Mouse (Mus musculus): ENCODE measurements around the gene Mrps7. TPM values are rescaled to one million over a fixed set of nuclear protein-coding genes. Genes with fewer than 3 reads are reported as not detected.
"Not testable (repeated sequence)": the region's sequence is repeated elsewhere in the genome, so short reads cannot be mapped to it uniquely, and the experiment has no call there.

Mrps7 gene
- total RNA-seq, 2 experiments from 2014 or later, result 47.4 to 49.8 TPM

DNA sequence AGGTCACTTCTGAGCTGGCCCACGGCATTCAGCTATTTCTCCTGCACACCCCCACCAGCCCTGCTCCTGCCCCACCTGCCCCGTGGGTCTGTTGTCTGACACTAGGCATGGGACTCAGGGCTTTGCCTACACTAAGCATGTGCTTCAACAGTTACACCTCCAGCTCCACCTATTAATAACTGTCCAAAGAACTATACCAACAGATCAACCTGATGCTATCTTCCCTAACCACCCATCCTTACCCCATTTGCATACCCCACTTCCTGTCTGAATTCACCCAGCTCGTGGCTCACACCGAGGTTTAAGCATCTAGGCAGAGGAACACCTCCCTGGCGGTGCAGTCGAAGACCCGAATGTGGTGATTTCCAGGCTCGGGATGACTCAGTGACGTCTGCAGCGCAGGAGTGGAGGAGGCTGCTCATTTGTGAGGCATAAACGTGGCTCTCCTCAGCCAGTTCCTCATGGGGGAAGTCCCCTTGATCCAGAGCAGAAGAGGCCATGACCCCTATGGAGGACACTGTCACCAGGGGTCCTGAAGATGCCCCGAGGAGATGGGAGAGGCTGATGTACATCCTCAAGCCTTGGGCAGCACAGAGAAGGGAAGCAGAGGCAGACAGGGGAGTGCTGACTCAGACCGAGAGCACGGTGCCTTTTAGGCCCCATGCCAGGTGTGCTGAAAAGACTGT, 37.4 kb downstream of the Mrps7 start:
- peak in 1 of 2 experiments; percentile 31 for DNase-seq (ENCODE audit: low spot score in 2 of 2)
- intact Hi-C loops (cut with DNase I), result no loop called here

DNA sequence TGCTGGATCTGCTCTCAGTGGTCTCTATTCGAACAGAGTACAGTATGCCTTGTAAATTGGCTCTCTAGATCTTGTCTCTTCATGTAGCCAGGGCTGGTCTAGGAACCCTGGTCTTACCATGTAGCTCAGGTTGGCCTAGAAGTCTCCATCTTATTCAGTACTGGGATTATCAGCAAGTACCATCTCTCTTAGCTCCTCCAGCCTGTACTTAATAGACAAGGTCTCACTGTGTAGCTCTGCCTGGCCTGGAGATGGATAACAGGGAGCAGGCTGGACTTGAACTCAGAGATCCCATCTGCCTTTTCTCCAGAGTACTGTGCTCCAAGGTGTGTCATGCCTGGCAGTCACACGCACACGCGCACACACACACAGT, 37.9 kb downstream of the Mrps7 start:
- DNase-seq (ENCODE audit: low spot score in 2 of 2), result no peak
- intact Hi-C loops (cut with DNase I), result no loop called here

DNA sequence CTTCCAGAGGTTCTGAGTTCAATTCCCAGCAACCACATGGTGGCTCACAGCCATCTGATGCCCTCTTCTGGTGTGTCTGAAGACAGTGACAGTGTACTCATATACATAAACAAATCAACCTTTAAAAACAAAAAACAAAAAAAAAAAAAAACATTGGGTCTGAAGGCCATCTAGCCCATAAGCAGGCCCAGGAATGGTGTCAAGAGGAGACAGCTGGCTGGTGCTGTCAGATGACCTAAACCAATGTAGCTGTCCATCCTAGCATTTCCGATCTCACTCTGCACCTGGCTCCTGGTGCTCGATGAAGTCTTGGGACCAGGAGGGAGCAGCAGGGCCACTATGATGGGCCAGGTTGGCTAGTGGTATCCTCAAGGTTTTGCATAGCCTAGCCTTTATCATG, 39.0 kb downstream of the Mrps7 start:
- DNase-seq (ENCODE audit: low spot score in 2 of 2), result no peak
- intact Hi-C loops (cut with DNase I), result no loop called here

DNA sequence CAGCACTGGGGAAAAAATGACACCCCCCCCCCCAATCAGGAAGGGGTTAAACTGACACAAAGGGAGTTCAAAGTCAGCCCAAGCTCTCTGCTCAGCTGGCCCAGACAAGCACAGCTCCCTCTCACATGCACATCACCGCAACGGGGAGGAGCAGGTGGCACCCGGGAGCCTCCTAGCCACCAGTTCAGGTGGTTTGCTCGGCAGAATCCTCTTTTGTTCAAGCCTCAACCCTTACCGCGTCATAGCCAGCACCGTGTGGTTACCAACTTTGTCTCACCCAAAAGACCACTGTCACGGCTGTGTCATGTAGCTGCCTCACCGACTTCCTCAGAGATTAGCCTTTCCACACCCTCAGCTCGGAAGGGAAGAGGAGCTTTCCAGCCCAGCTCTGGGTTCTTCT, 39.5 kb downstream of the Mrps7 start:
- intact Hi-C loops (cut with DNase I), result no loop called here

DNA sequence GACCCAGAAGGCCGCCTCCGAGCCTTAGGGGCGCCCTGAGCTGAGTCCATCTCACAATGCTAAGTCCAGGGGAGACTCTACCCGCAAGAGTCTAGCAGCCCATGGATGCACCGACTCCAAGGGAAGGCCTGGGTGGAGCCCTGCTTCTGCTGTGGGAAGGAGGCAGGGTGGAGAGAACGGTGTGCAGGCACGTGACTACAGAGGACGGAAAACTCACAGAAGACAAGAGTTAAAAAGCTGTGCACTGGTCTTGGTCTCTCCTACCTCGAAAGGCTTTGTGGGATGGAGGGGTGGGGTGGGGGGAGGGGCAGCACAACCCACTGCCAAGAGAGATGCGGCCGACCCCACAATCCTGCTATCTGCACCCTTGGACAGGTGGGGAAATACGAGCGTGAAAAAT, 40.6 kb downstream of the Mrps7 start:
- intact Hi-C loops (cut with DNase I), result no loop called here
- DNase-seq (ENCODE audit: low spot score in 2 of 2), result no peak

More for the DNA sequence above, 39.5 kb downstream of the Mrps7 start:
- DNase-seq (ENCODE audit: low spot score in 2 of 2), result no peak

DNA sequence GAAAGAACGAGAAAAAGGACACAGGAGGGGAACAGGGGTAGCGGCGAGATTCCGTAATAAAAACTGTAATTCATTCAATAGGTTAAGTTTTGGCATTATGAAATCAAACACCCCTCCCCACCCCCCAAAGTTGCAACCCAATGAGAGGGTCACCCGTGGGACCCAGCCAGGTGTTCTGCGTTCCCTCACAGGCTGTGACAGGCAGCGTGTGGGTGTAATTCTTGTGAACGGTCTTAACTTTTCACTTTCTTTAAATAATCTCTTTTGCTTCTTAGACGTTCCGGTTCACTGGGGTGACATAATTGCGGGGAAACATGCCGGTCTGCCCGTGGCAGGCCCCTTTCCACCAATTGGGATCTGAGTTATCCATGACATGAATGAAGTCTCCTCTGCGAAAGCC, 41.8 kb downstream of the Mrps7 start:
- intact Hi-C loops (cut with DNase I); DNase-seq (ENCODE audit: low spot score in 2 of 2): not testable (repeated sequence)

DNA sequence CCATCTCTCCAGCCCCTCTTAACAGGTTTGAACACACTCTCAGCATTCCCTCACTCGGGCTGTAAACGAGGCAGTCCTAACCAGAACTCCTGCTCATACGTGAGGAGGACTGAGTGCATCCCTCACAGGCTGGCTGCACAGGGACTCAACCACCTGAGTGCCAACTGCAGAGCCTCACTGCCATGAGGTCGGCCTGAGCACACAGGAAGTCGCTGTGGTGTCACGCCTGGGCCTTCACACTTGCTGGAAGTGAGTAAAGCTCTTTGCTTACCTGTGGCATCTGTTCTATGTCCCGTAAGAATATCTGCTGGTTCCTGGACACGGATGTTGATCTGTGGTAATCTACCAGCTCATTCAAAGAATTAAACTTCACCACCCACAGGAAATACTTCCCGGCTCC, 42.7 kb downstream of the Mrps7 start:
- intact Hi-C loops (cut with DNase I), result no loop called here
- no peak for DNase-seq (ENCODE audit: low spot score in 2 of 2)

DNA sequence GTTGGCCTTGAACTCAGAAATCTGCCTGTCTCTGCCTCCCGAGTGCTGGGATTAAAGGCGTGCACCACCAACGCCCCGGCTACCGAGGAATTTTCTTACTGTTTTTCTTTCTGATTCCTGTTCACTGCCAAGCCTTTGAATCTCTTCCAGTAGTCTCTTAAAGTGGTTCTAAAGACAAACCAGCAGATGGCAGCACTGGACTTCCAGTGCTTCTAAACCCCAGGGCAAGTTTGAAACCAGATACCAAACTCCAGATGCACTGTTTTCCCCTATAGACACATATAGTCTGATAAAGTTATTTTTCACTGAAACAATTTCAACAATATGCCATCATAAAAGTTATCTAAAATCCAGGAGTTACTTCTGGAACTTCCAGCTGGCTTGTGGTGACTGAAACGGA, 43.7 kb downstream of the Mrps7 start:
- DNase-seq (ENCODE audit: low spot score in 2 of 2), result peak; percentile 72 to 83
- intact Hi-C loops (cut with DNase I), result no loop called here

DNA sequence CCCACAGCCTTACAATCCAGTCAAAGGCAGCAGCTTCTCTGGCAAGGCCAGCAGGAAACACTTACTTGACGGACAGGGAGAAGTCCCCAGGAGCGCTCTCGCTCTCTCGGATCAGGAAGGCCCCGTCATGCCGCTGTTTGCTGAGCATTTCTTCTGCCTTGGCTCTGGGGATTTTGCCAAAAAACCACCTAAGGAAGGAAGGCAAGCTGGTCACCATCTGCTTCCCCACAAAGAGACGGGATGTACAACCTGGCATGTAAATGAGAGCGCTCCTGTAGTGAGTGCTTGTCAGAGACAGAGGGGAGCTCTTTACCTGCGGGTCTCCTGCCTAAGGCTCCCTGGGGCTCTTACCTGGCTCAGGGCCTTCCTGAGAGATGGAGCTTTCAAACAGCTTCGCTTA, 46.0 kb downstream of the Mrps7 start:
- intact Hi-C loops (cut with DNase I), result loop anchor here (2.0 kb wide), 2 partner anchors 59 to 163 kb away; partner anchors contain the start of genes Caskin2 and Grb2
- peak in 1 of 2 experiments; percentile 42 for DNase-seq (ENCODE audit: low spot score in 2 of 2)

DNA sequence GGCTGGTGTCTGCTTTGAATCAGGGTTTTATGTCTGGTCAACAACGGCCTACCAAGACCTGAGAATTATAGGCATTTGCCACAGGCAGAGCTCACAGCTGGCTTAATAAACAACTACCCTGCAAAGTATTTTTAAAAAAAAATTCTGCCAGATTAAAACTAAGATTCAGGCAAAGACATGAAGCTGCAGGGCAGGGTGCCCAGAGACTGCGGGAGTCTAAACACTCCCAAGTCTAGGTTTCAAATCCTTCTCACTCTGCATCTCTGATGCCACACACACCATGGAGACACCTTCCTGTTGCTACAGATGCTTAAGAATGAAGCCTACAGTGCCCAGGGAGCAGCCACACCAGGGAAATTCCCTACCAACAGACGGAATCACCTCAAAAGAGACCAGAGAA, 48.0 kb downstream of the Mrps7 start:
- DNase-seq (ENCODE audit: low spot score in 2 of 2), result no peak
- intact Hi-C loops (cut with DNase I), result no loop called here

DNA sequence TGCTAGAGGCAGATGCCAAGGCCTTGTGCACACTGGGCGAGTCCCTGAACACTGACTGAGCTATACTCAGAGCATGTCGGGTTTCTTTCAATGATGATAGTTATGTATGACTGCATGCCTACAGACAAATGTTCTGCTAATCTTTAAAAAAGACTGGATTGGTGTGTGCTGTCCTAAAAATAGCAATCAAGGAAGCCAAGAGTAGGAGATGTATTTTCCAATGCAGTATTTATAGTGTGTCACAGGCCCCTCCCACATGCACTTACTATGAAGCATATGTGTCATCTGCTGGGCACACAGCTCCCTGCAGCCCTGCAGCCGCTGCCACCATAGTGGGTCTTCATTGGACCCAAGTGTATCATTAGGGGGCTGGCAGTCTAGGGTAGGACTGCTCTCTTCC, 49.5 kb downstream of the Mrps7 start:
- DNase-seq (ENCODE audit: low spot score in 2 of 2), result peak; percentile 50 to 83
- intact Hi-C loops (cut with DNase I), result no loop called here

DNA sequence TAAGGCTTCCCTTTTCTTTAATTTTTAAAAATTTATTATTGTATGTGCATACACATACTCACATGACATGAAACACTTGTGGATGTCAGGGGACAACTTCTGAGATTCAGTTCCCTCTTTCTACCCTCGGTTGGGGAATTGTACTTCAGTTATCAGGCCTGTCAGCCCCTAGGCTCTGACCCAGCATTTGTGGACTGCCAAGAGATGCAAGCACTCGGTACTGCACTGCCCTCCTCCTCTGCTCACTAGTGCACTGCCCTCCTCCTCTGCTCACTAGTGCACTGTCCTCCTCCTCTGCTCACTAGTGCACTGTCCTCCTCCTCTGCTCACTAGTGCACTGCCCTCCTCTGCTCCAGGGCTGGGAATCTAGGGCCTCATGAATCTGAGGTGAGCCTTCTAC, 50.4 kb downstream of the Mrps7 start:
- no peak for DNase-seq (ENCODE audit: low spot score in 2 of 2)
- intact Hi-C loops (cut with DNase I), result no loop called here

Other genes starting within 250 kb of the Mrps7 start
- 100 to 1,000 TPM in 1 of 2 experiments, 10 to 100 TPM in 1; 98.7 to 101 TPM for gene Hid1, start 236.2 kb upstream of the Mrps7 start, total RNA-seq (2021)
- 10 to 100 TPM; 15.4 to 17.0 TPM for gene Cdr2l, start 222.0 kb upstream of the Mrps7 start, total RNA-seq (2021)
- 100 to 1,000 TPM; 101 to 112 TPM for gene Mrpl58, start 200.2 kb upstream of the Mrps7 start, total RNA-seq (2021)
- gene Atp5h, start 184.0 kb upstream of the Mrps7 start, total RNA-seq (2021), result 100 to 1,000 TPM; 423 to 448 TPM
- 10 to 100 TPM; 65.5 to 66.2 TPM for gene Kctd2, start 183.8 kb upstream of the Mrps7 start, total RNA-seq (2021)
- not detected for gene Trim80, start 163.4 kb upstream of the Mrps7 start, total RNA-seq (2021)
- gene Slc16a5, start 141.5 kb upstream of the Mrps7 start, total RNA-seq (2021), result under 1 TPM in 1 of 2 experiments, not detected in 1; 0.15 TPM
- gene Armc7, start 128.3 kb upstream of the Mrps7 start, total RNA-seq (2021), result 10 to 100 TPM in 1 of 2 experiments, 1 to 10 TPM in 1; 9.7 to 10.1 TPM
- gene Nt5c, start 112.1 kb upstream of the Mrps7 start, total RNA-seq (2021), result 10 to 100 TPM; 75.9 TPM
- 100 to 1,000 TPM; 206 TPM for gene Jpt1, start 89.5 kb upstream of the Mrps7 start, total RNA-seq (2021)
- 100 to 1,000 TPM; 338 to 354 TPM for gene Sumo2, start 67.6 kb upstream of the Mrps7 start, total RNA-seq (2021)
- 10 to 100 TPM; 39.6 to 47.4 TPM for gene Nup85, start 39.5 kb upstream of the Mrps7 start, total RNA-seq (2021)
- 10 to 100 TPM; 68.3 to 75.5 TPM for gene Gga3, start 126 bp downstream of the Mrps7 start, total RNA-seq (2021)
- 10 to 100 TPM; 14.8 to 17.4 TPM for gene Mif4gd, start 9.0 kb downstream of the Mrps7 start, total RNA-seq (2021)
- 10 to 100 TPM; 55.1 to 58.1 TPM for gene Slc25a19, start 24.4 kb downstream of the Mrps7 start, total RNA-seq (2021)
- 100 to 1,000 TPM; 183 to 190 TPM for gene Grb2, start 104.7 kb downstream of the Mrps7 start, total RNA-seq (2021)
- 10 to 100 TPM; 48.1 to 51.4 TPM for gene Tmem94, start 161.5 kb downstream of the Mrps7 start, total RNA-seq (2021)
- gene Caskin2, start 209.7 kb downstream of the Mrps7 start, total RNA-seq (2021), result 10 to 100 TPM; 18.7 to 21.3 TPM
- gene Tsen54, start 210.8 kb downstream of the Mrps7 start, total RNA-seq (2021), result 10 to 100 TPM; 12.7 to 15.3 TPM
- 1 to 10 TPM; 2.8 to 3.4 TPM for gene Llgl2, start 220.1 kb downstream of the Mrps7 start, total RNA-seq (2021)